14 mouse cellular contexts compared by ENCODE assay signal in the genomic region with DNA sequence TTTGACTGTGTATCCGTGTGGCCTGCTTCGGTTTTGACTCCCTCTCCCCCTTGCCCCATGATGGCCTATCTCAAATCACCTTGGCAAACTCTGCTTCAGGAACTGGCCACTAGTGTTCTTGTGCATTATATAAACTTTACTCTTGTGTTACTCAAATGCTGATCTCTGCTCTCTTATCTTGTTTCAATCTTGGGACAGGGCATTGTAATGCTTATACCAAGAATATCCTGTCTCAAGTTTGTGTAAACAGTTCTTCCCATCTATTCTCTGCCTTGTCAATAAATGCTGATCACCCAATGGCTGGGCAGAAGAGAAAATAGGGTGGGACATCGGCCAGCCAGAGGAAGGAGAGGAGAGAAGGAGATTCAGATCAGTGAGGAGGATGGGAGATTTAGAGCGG.
A peak's percentile ranks its signal among the peaks of the same experiment; 100 is the strongest.
DNase-seq lines count a peak whose midpoint lies in the region.
"Had no signal": no experiment of that assay in that cellular context is flagged by ENCODE, and none has a peak within 500 bp of the region (broad histone marks: within the 10 kb centered on the region; RNA-seq: fewer than 3 reads in every experiment).

No protein-coding gene starts in this region.

- DNase-seq in ES-CJ7 (ENCODE audit: low read depth, low spot score) (peak; percentile 37), R1 (ENCODE audit: low read depth, low spot score) (peak; percentile 60)
- peak; percentile 42 for DNase-seq in lung, postnatal 10 days
- no peak for DNase-seq in spleen, adult 12 weeks (ENCODE audit: low spot score)
- no peak for DNase-seq in kidney, adult 11 months
- no peak for DNase-seq in urinary bladder, postnatal 14 days (ENCODE audit: low spot score)
- DNase-seq: adrenal gland, adult 8-10 months; adrenal gland, postnatal 36 days; cerebellum, adult 2 months; cerebellum, postnatal 10 days; forebrain, postnatal 0 days; gastrocnemius, postnatal 14 days; heart, adult 2 months; heart, postnatal 14 days had no signal

Comparison
In these comparisons a context has a peak if more than half of its experiments do, and no peak if none do; other contexts are left out.
1. DNase-seq: peak in ES-CJ7 (single experiment), R1 (single experiment) and lung, postnatal 10 days (single experiment); none in spleen, adult 12 weeks (single experiment), kidney, adult 11 months (single experiment) and urinary bladder, postnatal 14 days (single experiment).